Mouse (Mus musculus) left cerebral cortex, adult 8-10 months (tissue): Measurements from ENCODE around the gene Ccl9. TPM values are rescaled to one million over a fixed set of nuclear protein-coding genes. Genes with fewer than 3 reads are reported as not detected.
"Not testable (repeated sequence)": the region's sequence is repeated elsewhere in the genome, so short reads cannot be mapped to it uniquely, and the experiment has no call there.

Experiments used
- DNase-seq, 2 experiments: peaks; one replicate each; pipeline ENCODE4 v3.0.0; 2022; ENCODE audit warnings: low spot score in 2 of 2
- total RNA-seq, 4 experiments: library from RNA; stranded (reverse); gene quantifications; 2 replicates each; pipeline ENCODE4 v1.2.4; 2022

Gene Ccl9
- total RNA-seq, 4 experiments from 2014 or later = 2.9 to 10.8 (median 5.0) TPM

- no peak for DNase-seq
These were observed 3.5 kb upstream of the Ccl9 start for GRCm38 (mm10) chr11:83581626-83582610.

DNA sequence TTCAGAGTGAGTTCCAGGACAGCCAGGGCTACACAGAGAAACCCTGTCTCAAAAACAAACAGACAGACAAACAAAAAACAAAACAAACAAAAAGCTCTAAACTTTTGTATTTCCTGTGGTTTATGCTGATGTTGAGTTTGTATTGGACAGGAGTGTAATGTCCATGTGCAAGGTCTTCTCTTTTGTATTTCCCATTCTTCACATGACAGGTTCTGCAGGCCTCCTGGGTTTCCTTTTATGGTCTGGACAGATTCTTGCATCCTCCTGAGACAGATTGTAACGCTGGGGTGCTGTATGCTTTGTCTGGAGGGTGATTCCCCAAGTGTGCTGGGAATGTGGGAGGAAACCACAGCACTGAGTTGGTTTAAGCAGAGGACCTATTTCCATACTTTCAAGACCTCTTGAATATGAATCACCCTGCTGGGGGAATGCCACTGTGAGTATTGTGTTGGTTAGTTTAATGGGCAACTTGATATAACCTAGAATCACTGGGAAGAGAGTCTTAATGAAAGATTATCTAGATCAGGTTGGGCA is 2.3 kb upstream of the Ccl9 start:
- DNase-seq = no peak

DNA sequence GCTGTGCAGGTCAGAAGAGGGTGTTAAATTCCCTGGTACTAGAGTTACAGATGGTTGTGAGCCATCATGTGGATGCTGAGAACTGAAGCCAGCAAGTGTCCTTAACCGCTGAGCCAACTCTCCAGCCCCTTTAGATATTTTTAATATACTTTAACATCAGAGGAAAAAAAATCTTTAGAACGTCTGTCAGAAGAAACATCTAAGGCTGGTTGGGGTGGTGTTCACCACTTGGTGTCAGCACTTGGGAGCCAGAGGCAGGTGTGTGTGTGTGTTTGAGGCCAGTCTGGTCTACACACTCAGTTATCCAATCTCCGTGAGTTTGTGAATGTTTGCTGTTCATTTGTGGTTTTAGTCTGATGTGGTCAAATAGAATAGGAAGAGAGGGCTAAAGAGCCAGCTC is 563 bp upstream of the Ccl9 start:
- DNase-seq = no peak

- DNase-seq = no peak
These were observed 1.4 kb downstream of the Ccl9 start for GRCm38 (mm10) chr11:83576927-83577555.

DNA sequence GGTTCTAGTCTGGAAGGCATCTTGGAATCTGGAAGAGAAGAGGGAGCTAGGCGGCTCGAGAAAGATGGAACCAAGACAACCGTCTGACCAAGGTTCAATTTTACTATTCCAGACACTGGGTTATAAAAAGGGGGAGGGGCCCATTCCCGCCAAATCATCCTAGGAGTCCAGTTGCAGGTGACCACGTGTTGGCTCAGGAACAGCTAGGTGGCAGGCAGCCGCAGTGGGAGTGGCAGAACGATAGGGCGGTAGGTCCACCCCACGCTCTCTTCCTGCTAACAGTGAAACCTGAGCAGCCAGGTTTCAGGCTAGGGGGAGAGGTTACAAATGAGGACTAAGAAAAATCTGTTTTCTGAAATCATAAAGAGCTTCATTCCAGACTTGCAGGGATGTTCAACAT is 5.6 kb downstream of the Ccl9 start:
- DNase-seq = no peak

GRCm38 (mm10) chr11:83572223-83572622 is 6.2 kb downstream of the Ccl9 start:
- DNase-seq = no peak

- DNase-seq = no peak
These were observed 8.2 kb downstream of the Ccl9 start for GRCm38 (mm10) chr11:83570189-83570588.

DNA sequence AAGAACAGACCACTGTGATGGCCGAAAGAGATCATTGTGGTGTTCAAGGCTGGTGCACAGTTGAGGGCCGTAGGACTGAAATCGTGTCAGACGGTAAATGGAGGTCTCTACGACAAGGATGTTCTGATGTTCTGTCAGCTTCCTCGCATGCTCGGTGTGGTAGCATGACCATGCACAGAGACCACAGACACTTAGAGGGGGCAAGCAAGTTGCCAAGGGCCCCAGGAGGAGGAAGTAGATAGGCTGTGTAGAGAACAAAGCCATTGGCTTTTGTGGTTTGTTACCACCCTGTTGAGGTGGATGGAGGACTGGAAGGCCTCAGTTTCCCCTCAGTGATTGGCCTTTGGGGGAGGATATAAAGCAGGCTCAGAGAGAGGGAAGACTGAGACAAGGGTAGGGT is 9.2 kb downstream of the Ccl9 start:
- no peak for DNase-seq

GRCm38 (mm10) chr11:83568786-83569185 is 9.7 kb downstream of the Ccl9 start:
- no peak for DNase-seq

DNA sequence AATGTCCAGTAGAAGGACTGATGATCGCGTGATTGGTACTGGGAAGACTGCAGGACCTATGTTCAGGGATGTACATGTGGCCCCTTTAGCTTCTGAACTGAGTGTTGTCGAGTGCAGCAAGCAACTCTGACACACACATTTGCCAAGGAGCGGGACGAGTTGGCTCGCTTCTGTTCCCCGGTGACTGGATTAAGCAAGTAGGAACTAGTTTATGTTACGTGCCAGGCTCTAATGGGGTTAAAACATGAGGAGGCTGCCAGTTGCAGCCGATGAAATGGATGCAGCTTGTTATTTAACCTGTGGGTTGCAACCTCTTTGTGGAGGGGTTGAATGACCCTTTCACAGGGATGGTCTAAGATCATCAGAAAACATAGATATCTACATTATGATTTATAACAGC is 10.4 kb downstream of the Ccl9 start:
- DNase-seq = no peak

DNA sequence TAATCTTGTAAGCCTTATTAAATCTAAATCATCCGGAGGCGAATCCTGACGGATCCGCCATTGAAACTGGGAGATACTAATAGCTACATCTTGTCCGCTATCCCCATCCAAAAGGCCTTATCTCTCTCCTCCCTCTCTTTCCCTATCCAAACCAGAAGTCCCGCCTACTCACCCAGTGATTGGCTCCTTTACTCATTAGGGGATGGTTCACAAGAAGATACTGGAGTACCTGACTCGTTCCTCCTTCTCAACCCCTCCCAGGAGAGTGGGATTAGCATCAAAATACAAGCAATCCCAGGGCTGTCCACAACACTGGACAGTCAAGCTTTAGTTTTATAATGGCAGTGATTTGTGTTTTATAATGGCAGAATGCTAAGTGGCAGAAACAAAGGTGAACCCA is 11.1 kb downstream of the Ccl9 start:
- no peak for DNase-seq

DNA sequence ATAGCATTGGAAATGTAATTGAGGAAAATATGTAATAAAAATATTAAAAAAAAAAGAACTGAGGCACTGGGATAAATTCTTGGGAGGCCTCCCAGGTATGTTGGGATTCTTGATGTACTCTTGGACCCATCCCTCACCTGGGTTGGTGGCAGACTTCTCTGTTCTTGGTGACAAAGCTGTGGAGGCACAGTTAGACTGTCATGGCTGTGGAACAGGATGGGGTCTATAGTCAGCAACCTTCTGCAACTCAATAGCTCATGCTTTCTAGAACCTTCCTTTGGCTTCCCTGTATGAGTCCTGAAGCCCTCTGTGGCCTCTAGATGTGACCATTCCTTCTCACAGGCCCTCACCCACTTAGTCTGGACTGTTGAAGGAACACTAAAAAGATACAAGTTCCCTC is 11.8 kb downstream of the Ccl9 start:
- DNase-seq = no peak

DNA sequence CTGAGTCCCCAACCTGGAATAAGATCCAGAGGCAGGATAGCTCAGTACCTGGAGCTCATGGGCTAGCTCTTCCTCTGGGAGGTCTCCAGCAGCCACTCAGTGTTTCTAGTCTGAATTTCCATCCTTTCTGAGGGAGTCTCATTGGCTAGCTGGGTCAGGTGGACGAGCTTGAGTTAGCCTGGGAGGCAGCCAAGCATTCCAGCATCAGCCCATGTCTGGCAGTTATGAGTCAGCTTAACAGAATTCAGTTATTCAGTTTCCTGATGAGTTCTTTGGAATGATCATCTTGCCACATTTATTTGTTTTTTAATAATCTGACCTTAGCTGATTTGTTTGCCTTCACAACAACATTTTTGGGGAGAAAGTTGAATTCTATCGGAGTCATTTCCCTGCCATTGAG is 14.7 kb downstream of the Ccl9 start:
- DNase-seq = peak in 1 of 2 experiments; percentile 10

- DNase-seq = no peak
These were observed 16.0 kb downstream of the Ccl9 start for GRCm38 (mm10) chr11:83562311-83562887.

DNA sequence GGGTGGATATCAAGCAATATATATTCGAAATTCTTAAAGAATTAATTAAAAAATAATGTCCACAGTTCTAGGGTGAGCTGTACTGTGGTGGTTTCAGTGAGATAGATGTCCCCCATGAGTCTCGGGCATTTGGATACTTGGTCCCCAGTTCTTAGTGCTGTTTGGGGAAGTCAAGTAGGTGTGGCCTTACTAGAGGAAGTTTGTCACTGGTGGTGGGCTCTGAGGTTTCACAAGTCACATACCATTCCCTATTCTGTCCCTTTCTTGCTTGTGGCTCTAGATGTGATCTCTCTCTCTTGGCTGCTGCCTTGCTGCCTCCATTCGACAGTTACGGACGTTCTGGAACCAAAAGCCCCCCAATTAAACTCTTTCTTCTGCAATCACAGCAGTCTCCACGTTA is 18.0 kb downstream of the Ccl9 start:
- no peak for DNase-seq

GRCm38 (mm10) chr11:83557074-83557473 is 21.4 kb downstream of the Ccl9 start:
- no peak for DNase-seq

GRCm38 (mm10) chr11:83556085-83556781 is 22.2 kb downstream of the Ccl9 start:
- DNase-seq = no peak

GRCm38 (mm10) chr11:83551668-83552067 is 26.8 kb downstream of the Ccl9 start:
- DNase-seq = no peak

DNA sequence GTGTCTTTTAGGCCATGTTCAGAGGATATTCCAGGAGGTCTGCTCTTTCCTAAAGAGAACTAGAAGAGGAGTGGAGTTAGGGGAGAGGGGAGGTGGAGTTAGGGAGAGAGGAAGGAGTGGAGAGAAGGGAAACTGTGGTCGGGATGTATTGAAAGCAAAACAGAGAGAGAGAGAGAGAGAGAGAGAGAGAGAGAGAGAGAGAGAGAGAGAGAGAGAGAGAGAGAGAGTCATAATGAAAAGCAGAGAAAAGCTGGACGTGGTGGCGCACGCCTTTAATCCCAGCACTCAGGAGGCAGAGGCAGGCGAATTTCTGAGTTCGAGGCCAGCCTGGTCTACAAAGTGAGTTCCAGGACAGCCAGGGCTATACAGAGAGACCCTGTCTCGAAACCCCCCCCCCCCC is 27.4 kb downstream of the Ccl9 start:
- DNase-seq = not testable (repeated sequence)

- no peak for DNase-seq
These were observed 28.2 kb downstream of the Ccl9 start for GRCm38 (mm10) chr11:83550186-83550632.

DNA sequence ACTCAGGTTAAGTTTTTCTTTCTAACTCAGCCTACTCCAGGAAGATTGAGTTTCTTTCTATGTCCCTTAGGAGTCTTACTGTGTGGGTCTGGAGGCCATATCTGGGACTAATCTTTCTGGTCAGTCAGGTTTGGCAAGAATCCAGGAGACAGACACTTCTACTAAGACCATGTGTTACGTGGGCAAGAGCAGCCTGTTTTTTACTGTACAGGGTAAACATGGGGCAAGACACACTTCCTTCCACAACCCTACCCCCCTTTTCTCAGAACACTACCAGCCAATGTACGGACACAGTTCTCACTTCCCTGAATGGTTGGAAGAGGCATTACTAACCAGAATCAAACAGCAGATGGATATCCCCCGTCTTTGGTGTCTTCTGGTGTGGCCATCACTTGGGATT is 34.2 kb downstream of the Ccl9 start:
- DNase-seq = no peak
